Mouse (Mus musculus) hindbrain, embryonic 12.5 days (tissue): ENCODE data around the gene Cand2. TPM values are rescaled to one million over a fixed set of nuclear protein-coding genes. Genes with fewer than 3 reads are reported as not detected.

Source experiments
- ATAC-seq: fragments of 200-750 bp; cut with Nextera tagmentation; 2 replicates; pipeline ENCODE4 v1.8.0; 2017; ENCODE audit warnings: moderate TSS enrichment; ENCODE audit not compliant: low FRiP score
- H3K27ac ChIP-seq: fragments of 300-500 bp; sonication (generic); 2 replicates; pipeline ENCODE4 v1.5.1; 2016; ENCODE audit warnings: mild to moderate bottlenecking
- H3K27me3 ChIP-seq: fragments of 300-500 bp; sonication (generic); 2 replicates; pipeline ENCODE4 v1.6.1; 2016; ENCODE audit warnings: mild to moderate bottlenecking
- H3K36me3 ChIP-seq: fragments of 300-500 bp; sonication (generic); 2 replicates; pipeline ENCODE4 v1.6.1; 2016; ENCODE audit warnings: mild to moderate bottlenecking
- H3K4me1 ChIP-seq: fragments of 300-500 bp; sonication (generic); 2 replicates; pipeline ENCODE4 v1.6.1; 2016
- H3K4me2 ChIP-seq: fragments of 300-500 bp; sonication (generic); replicated peaks from 2 replicates; pipeline ENCODE4 v1.6.1; 2016; ENCODE audit warnings: mild to moderate bottlenecking
- H3K4me3 ChIP-seq: fragments of 300-500 bp; sonication (generic); 2 replicates; pipeline ENCODE4 v1.5.1; 2016; ENCODE audit warnings: mild to moderate bottlenecking
- H3K9ac ChIP-seq: fragments of 300-500 bp; sonication (generic); 2 replicates; pipeline ENCODE4 v1.6.1; 2016; ENCODE audit warnings: mild to moderate bottlenecking, moderate library complexity
- H3K9me3 ChIP-seq: fragments of 300-500 bp; sonication (generic); replicated peaks from 2 replicates; pipeline ENCODE4 v1.6.1; 2016; ENCODE audit warnings: mild to moderate bottlenecking
- WGBS: fragments of 180-500 bp; shearing (Covaris S2); methylation state at CpG from one replicate; pipeline ENCODE4 v1.1.7; 2016; 5-methylcytosine and 5-hydroxymethylcytosine counted together
- polyA plus RNA-seq: library from polyadenylated mRNA; unstranded; fragments of >200 nt; fragmentation: Nextera tagmentation; extraction: Ambion mirVana; gene quantifications from 2 replicates; pipeline ENCODE4 v1.2.1, GENCODE M21; 2016

Cand2 gene
- polyA plus RNA-seq, 1 experiment from 2014 or later, result 35.6 TPM

GRCm38 (mm10) chr6:115782781-115783180 lies 8.4 kb downstream of the Cand2 start:
- no peaks in the 10 kb centered on the region for H3K9me3 ChIP-seq

GRCm38 (mm10) chr6:115791016-115791415 lies 16.7 kb downstream of the Cand2 start:
- ATAC-seq, result no peak
- Histone ChIP-seq H3K4me2 (no peak overlapping the region), H3K9me3 (no peaks in the 10 kb centered on the region), H3K27me3 (no peaks in the 10 kb centered on the region), H3K4me3 (no peak overlapping the region), H3K36me3 (peaks cover 94% of the 10 kb centered on the region), H3K27ac (no peak overlapping the region), H3K9ac (no peak overlapping the region), H3K4me1 (no peaks in the 10 kb centered on the region)
- whole genome bisulfite sequencing, result 83% methylated on average over 10 of the region's 10 CpGs

More at GRCm38 (mm10) chr6:115782781-115783180, 8.4 kb downstream of the Cand2 start:
- WGBS, result 88% methylated on average over 3 of the region's 3 CpGs
- H3K4me1 ChIP-seq, result peaks cover 2% of the 10 kb centered on the region; the same call in 1 of the 2 replicates
- H3K27ac ChIP-seq, result no peak overlapping the region
- no peak overlapping the region for H3K4me2 ChIP-seq
- H3K9ac ChIP-seq, result no peak overlapping the region
- H3K27me3 ChIP-seq, result no peaks in the 10 kb centered on the region
- peaks cover 85% of the 10 kb centered on the region for H3K36me3 ChIP-seq
- ATAC-seq, result no peak
- no peak overlapping the region for H3K4me3 ChIP-seq

GRCm38 (mm10) chr6:115791842-115792686 lies 17.7 kb downstream of the Cand2 start:
- Histone ChIP-seq H3K27me3 (no peaks in the 10 kb centered on the region), H3K27ac (no peak overlapping the region), H3K36me3 (peaks cover 94% of the 10 kb centered on the region), H3K9me3 (no peaks in the 10 kb centered on the region), H3K9ac (peak overlapping the region; percentile 29; the same call in 1 of the 2 replicates), H3K4me2 (no peak overlapping the region), H3K4me1 (no peaks in the 10 kb centered on the region), H3K4me3 (no peak overlapping the region)
- no peak for ATAC-seq
- 91% methylated on average over 34 of the region's 34 CpGs for WGBS

GRCm38 (mm10) chr6:115792691-115793215 lies 18.4 kb downstream of the Cand2 start:
- Histone ChIP-seq H3K4me2 (no peak overlapping the region), H3K4me3 (no peak overlapping the region), H3K9ac (0 out of 2 replicates have a peak overlapping the region, but pooled peaks have one; percentile 25), H3K27ac (no peak overlapping the region), H3K4me1 (no peaks in the 10 kb centered on the region), H3K9me3 (no peaks in the 10 kb centered on the region), H3K36me3 (peaks cover 94% of the 10 kb centered on the region), H3K27me3 (no peaks in the 10 kb centered on the region)
- no peak for ATAC-seq
- 91% methylated on average over 21 of the region's 21 CpGs for WGBS

- Histone ChIP-seq H3K9ac (no peak overlapping the region), H3K9me3 (no peaks in the 10 kb centered on the region), H3K4me2 (no peak overlapping the region), H3K27ac (no peak overlapping the region), H3K4me1 (peaks cover 13% of the 10 kb centered on the region), H3K36me3 (peaks cover 95% of the 10 kb centered on the region), H3K27me3 (no peaks in the 10 kb centered on the region), H3K4me3 (no peak overlapping the region)
- no peak for ATAC-seq
- WGBS, result 95% methylated on average over 3 of the region's 3 CpGs
Measured at GRCm38 (mm10) chr6:115801811-115802210, 27.5 kb downstream of the Cand2 start.

- no peak overlapping the region for H3K4me3 ChIP-seq
- no peaks in the 10 kb centered on the region for H3K9me3 ChIP-seq
- no peaks in the 10 kb centered on the region for H3K27me3 ChIP-seq
- peaks cover 81% of the 10 kb centered on the region for H3K36me3 ChIP-seq
- peak; percentile 31; the same call in 1 of the 2 replicates for ATAC-seq
- WGBS, result 46% methylated on average over 16 of the region's 16 CpGs
- H3K4me1 ChIP-seq, result peaks cover 20% of the 10 kb centered on the region
- H3K27ac ChIP-seq, result no peak overlapping the region
- no peak overlapping the region for H3K9ac ChIP-seq
- H3K4me2 ChIP-seq, result no peak overlapping the region
Measured at GRCm38 (mm10) chr6:115803541-115804382, 29.4 kb downstream of the Cand2 start.

GRCm38 (mm10) chr6:115804432-115805192 lies 30.3 kb downstream of the Cand2 start:
- 76% methylated on average over 10 of the region's 10 CpGs for WGBS
- H3K9me3 ChIP-seq, result no peaks in the 10 kb centered on the region
- H3K4me2 ChIP-seq, result no peak overlapping the region
- H3K4me1 ChIP-seq, result peaks cover 20% of the 10 kb centered on the region
- peaks cover 72% of the 10 kb centered on the region for H3K36me3 ChIP-seq
- no peak for ATAC-seq
- H3K27ac ChIP-seq, result no peak overlapping the region
- no peaks in the 10 kb centered on the region for H3K27me3 ChIP-seq
- H3K4me3 ChIP-seq, result no peak overlapping the region
- no peak overlapping the region for H3K9ac ChIP-seq

- Histone ChIP-seq H3K27me3 (no peaks in the 10 kb centered on the region), H3K4me2 (peak overlapping the region; percentile 88), H3K9ac (peak overlapping the region; percentile 99), H3K27ac (peak overlapping the region; percentile 97), H3K4me3 (peak overlapping the region; percentile 96), H3K36me3 (peaks cover 45% of the 10 kb centered on the region), H3K9me3 (no peaks in the 10 kb centered on the region), H3K4me1 (peaks cover 20% of the 10 kb centered on the region)
- no peak for ATAC-seq
- 3% methylated on average over 15 of the region's 15 CpGs for WGBS
Measured at GRCm38 (mm10) chr6:115807464-115808195, 33.3 kb downstream of the Cand2 start.

- Histone ChIP-seq H3K27me3 (no peaks in the 10 kb centered on the region), H3K9me3 (no peaks in the 10 kb centered on the region), H3K4me3 (peak overlapping the region; percentile 96), H3K4me1 (peaks cover 20% of the 10 kb centered on the region), H3K9ac (peak overlapping the region; percentile 99), H3K27ac (peak overlapping the region; percentile 97), H3K4me2 (peak overlapping the region; percentile 88), H3K36me3 (peaks cover 40% of the 10 kb centered on the region)
- WGBS, result under 1% methylated on average over 22 of the region's 22 CpGs
- ATAC-seq, result no peak; the same call in 1 of the 2 replicates
Measured at GRCm38 (mm10) chr6:115808196-115808487, 33.8 kb downstream of the Cand2 start.

- peak; percentile 84 for ATAC-seq
- Histone ChIP-seq H3K27me3 (no peaks in the 10 kb centered on the region), H3K4me3 (peak within 1 kb of the TSS; percentile 96), H3K9ac (peak within 1 kb of the TSS; percentile 99), H3K27ac (peak within 1 kb of the TSS; percentile 97), H3K4me1 (peaks cover 20% of the 10 kb centered on the region), H3K4me2 (peak within 1 kb of the TSS; percentile 88), H3K9me3 (no peaks in the 10 kb centered on the region), H3K36me3 (peaks cover 37% of the 10 kb centered on the region)
- WGBS, result under 1% methylated on average over 47 of the region's 47 CpGs
Measured at GRCm38 (mm10) chr6:115808488-115809231, 34.3 kb downstream of the Cand2 start, which contains the start of gene Rpl32. Gene Rpl32 (minus strand): TSS chr6:115808747.

GRCm38 (mm10) chr6:115811606-115812005 lies 37.3 kb downstream of the Cand2 start:
- H3K27me3 ChIP-seq, result no peaks in the 10 kb centered on the region
- 74% methylated on average over 8 of the region's 8 CpGs for WGBS
- peaks cover 14% of the 10 kb centered on the region for H3K4me1 ChIP-seq
- H3K9me3 ChIP-seq, result no peaks in the 10 kb centered on the region
- peaks cover 8% of the 10 kb centered on the region for H3K36me3 ChIP-seq
- H3K4me3 ChIP-seq, result no peak overlapping the region
- no peak overlapping the region for H3K9ac ChIP-seq
- no peak overlapping the region for H3K27ac ChIP-seq
- ATAC-seq, result no peak
- no peak overlapping the region for H3K4me2 ChIP-seq
